Mouse (Mus musculus): ENCODE results near the gene Hist2h2bb. TPM values are rescaled to one million over a fixed set of nuclear protein-coding genes. Genes with fewer than 3 reads are reported as not detected.
A peak's percentile ranks its signal among the peaks of the same experiment; 100 is the strongest.
"Not testable (repeated sequence)": the region's sequence is repeated elsewhere in the genome, so short reads cannot be mapped to it uniquely, and the experiment has no call there.

Hist2h2bb gene
- polyA plus RNA-seq, 1 experiment from 2014 or later = 17.6 TPM

DNA sequence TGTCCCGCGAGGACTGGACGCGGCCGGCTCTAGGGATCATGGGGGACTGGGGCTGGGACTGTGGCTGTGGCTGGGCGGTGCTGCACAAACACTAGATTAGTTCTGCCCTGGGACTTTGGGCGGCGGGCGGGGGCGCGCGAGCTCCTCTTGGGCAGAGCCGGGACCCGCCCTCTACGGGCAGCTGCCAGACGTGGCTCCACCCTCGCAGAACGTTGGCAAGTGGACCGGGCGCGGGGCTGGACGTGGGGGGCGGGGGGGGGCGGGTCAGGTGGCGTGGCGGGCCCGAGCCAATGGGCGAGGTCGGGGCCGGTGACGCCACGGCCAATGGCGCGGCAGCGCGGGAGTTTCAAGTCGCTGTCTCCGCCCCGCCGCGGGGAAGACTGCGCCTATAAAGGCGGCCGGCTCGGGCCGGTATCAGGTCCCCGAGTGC lies 23.1 kb upstream of the Hist2h2bb start, which contains the start of gene Hist2h3c1:
TSS of gene Hist2h3c1 (plus strand) at position 259 of the 430 bp plus-strand sequence.
- peak within 1 kb of the TSS; percentile 67 for H3K9ac ChIP-seq (ENCODE audit: low read length)
- 0% methylated on average over 5 of the region's 47 CpGs for WGBS
- peak; percentile 88 for ATAC-seq

DNA sequence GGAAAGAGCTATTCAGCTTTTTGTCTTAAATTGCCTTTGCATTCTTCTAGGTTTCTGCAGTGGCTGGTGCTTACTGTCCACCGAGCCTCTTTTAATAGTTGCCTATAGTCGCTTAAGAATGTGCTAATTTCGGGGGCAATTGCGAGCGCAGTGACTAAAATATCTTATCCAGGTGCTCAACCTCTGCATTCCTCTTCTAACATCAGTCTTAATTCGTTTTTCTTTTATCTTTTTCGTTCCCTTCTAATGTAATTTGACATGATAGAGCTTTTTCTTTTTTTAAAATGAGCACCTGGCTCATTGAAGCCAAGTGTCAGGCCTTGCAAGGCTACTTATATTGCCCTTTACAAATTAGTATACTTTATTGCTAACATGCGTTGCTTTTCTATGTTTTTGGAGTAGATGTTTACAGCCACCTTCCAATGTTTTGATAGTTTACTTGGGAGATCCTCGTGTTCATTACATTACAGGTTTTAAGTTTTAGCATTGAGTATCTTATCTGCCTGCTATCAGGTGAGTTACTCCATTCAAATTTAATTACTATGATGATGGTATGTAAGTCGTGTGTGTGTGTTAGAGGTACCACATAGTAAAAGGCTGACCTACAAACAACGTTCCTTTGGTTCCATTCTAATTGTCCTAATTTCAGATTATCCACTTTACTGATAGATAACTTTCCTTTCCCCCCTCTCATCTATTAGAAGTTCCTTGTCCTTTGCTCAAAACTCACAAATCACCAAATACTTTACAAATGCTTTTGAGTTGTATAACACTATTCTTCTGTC lies 22.0 kb upstream of the Hist2h2bb start:
- peaks cover 14% of the 10 kb centered on the region; the same call in 1 of the 2 replicates for H3K4me1 ChIP-seq (ENCODE audit: control insufficient read depth, insufficient read depth, low read length)
- H3K9ac ChIP-seq (ENCODE audit: low read length) = peak overlapping the region; percentile 67
- H3K4me2 ChIP-seq (ENCODE audit: low read length) = peak overlapping the region; percentile 40
- H3K9me3 ChIP-seq (replicated peaks; ENCODE audit: control insufficient read depth, low read length) = no peaks in the 10 kb centered on the region
- H3K4me3 ChIP-seq (ENCODE audit: low read depth, low read length) = peak overlapping the region; percentile 34
- DNase-seq (ENCODE audit: low spot score) (no peak), ATAC-seq (no peak)
- WGBS = 2% methylated on average over 11 of the region's 11 CpGs
- no peaks in the 10 kb centered on the region for H3K27me3 ChIP-seq (replicated peaks; ENCODE audit: control insufficient read depth, insufficient read depth, low read length)
- 0 out of 2 replicates have a peak overlapping the region, but pooled peaks have one; percentile 44 for H3K27ac ChIP-seq (ENCODE audit: low read depth, low read length)
- H3K36me3 ChIP-seq (ENCODE audit: control insufficient read depth, insufficient read depth, low read length) = no peaks in the 10 kb centered on the region

More for the DNA sequence above, 23.1 kb upstream of the Hist2h2bb start, which contains the start of gene Hist2h3c1:
- H3K27me3 ChIP-seq (replicated peaks; ENCODE audit: control insufficient read depth, insufficient read depth, low read length); DNase-seq (ENCODE audit: low spot score); H3K9me3 ChIP-seq (replicated peaks; ENCODE audit: control insufficient read depth, low read length); H3K36me3 ChIP-seq (ENCODE audit: control insufficient read depth, insufficient read depth, low read length): not testable (repeated sequence)
- Histone ChIP-seq H3K27ac (ENCODE audit: low read depth, low read length) (peak within 1 kb of the TSS; percentile 58; the same call in 1 of the 2 replicates), H3K4me1 (ENCODE audit: control insufficient read depth, insufficient read depth, low read length) (peaks cover 14% of the 10 kb centered on the region; the same call in 1 of the 2 replicates), H3K4me2 (ENCODE audit: low read length) (peak within 1 kb of the TSS; percentile 40), H3K4me3 (ENCODE audit: low read depth, low read length) (peak within 1 kb of the TSS; percentile 34)

DNA sequence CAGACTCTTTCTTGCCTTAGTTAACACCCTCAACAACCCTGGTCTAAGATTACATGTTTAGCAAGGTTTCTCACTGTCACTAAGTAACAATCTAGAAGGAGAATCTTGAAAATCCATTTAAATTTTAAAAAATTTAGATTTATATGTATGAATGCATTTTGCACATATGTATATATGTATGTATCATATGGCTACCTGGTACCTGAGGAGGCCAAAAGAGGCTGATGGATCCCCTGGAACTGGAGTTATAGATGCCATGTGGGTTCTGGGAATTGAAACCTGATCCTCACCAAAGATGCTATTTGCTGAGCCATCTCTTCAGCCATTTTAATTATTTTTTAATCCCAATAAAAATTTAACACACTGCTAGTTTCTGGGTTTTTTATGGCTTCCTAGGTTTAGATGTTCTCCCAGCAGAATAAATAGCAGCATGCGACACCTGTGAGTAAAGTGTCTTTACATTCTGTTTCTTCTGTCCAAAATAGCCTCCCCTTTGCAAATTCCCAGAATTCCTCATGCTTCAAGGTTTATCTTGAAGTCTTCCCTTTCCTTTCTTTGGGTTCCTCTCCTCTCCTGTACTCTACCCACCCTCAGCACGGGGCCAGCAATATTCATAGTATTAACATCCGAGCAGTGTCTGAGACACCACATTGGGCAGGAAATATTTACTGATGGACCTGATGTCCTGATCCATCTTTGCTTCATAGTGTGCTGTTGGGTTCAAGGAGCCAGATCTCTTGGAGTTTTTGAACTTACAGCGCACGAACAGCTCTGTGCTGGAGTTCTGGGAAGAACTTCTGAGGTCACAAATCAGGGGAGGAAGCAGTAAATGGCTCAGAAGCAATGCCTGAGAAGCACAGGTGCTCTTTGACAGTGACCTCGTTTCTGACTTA lies 21.2 kb upstream of the Hist2h2bb start:
- Histone ChIP-seq H3K36me3 (ENCODE audit: control insufficient read depth, insufficient read depth, low read length) (no peaks in the 10 kb centered on the region), H3K9me3 (replicated peaks; ENCODE audit: control insufficient read depth, low read length) (no peaks in the 10 kb centered on the region), H3K9ac (ENCODE audit: low read length) (peak overlapping the region; percentile 67), H3K27me3 (replicated peaks; ENCODE audit: control insufficient read depth, insufficient read depth, low read length) (no peaks in the 10 kb centered on the region), H3K4me3 (ENCODE audit: low read depth, low read length) (peak overlapping the region; percentile 34), H3K27ac (ENCODE audit: low read depth, low read length) (no peak overlapping the region), H3K4me1 (ENCODE audit: control insufficient read depth, insufficient read depth, low read length) (peaks cover 14% of the 10 kb centered on the region; the same call in 1 of the 2 replicates), H3K4me2 (ENCODE audit: low read length) (peak overlapping the region; percentile 40)
- DNase-seq (ENCODE audit: low spot score) (no peak), ATAC-seq (no peak)
- 54% methylated on average over 6 of the region's 6 CpGs for WGBS

DNA sequence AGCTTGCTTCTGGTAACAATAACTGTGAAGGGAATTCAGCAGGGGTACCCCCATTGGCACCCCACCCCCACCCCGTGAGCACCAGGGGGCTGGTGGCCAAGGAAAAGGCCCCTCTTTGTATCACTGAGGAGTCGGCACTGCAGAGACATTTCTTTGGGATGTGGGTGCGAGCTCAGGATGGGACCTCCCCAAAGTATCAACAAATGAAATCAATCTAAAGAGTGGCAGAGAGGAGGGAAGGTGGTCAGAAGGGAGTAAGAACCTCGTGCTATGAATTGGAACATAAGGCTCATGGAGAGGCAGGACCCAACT lies 20.6 kb upstream of the Hist2h2bb start:
- Histone ChIP-seq H3K9ac (ENCODE audit: low read length) (no peak overlapping the region), H3K9me3 (replicated peaks; ENCODE audit: control insufficient read depth, low read length) (no peaks in the 10 kb centered on the region), H3K27ac (ENCODE audit: low read depth, low read length) (no peak overlapping the region), H3K4me2 (ENCODE audit: low read length) (peak overlapping the region; percentile 40; the same call in 1 of the 2 replicates), H3K4me3 (ENCODE audit: low read depth, low read length) (no peak overlapping the region), H3K27me3 (replicated peaks; ENCODE audit: control insufficient read depth, insufficient read depth, low read length) (no peaks in the 10 kb centered on the region), H3K4me1 (ENCODE audit: control insufficient read depth, insufficient read depth, low read length) (peaks cover 11% of the 10 kb centered on the region; the same call in 1 of the 2 replicates), H3K36me3 (ENCODE audit: control insufficient read depth, insufficient read depth, low read length) (no peaks in the 10 kb centered on the region)
- no peak for ATAC-seq
- WGBS = 52% methylated on average over 4 of the region's 4 CpGs
- DNase-seq (ENCODE audit: low spot score) = no peak

DNA sequence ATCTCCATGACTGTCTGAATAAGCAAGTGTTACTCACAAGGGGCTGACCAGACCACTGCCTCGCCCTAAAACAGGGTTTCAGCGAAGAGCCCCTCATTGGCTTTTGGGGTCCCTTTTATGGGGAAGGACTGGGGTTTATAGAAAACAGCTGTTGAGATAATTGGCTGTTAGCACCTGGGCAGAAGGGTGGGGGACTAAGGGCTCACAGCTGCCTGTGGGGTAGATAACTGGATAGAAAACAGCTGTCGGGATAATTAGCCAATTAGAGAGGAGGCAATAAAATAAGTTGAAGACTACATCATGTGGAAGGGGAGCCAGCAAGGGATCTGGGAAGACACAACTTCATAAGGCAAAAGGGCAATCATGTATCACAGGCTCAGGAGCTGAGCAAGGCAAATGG lies 18.7 kb upstream of the Hist2h2bb start:
- ATAC-seq (no peak), DNase-seq (ENCODE audit: low spot score) (no peak)
- no peak overlapping the region for H3K27ac ChIP-seq (ENCODE audit: low read depth, low read length)
- H3K9me3 ChIP-seq (replicated peaks; ENCODE audit: control insufficient read depth, low read length) = no peaks in the 10 kb centered on the region
- H3K27me3 ChIP-seq (replicated peaks; ENCODE audit: control insufficient read depth, insufficient read depth, low read length) = no peaks in the 10 kb centered on the region
- no peaks in the 10 kb centered on the region for H3K36me3 ChIP-seq (ENCODE audit: control insufficient read depth, insufficient read depth, low read length)
- no peak overlapping the region for H3K9ac ChIP-seq (ENCODE audit: low read length)
- H3K4me2 ChIP-seq (ENCODE audit: low read length) = no peak overlapping the region
- WGBS = 69% methylated on average over 3 of the region's 3 CpGs
- H3K4me1 ChIP-seq (ENCODE audit: control insufficient read depth, insufficient read depth, low read length) = peaks cover 4% of the 10 kb centered on the region; the same call in 1 of the 2 replicates
- no peak overlapping the region for H3K4me3 ChIP-seq (ENCODE audit: low read depth, low read length)

DNA sequence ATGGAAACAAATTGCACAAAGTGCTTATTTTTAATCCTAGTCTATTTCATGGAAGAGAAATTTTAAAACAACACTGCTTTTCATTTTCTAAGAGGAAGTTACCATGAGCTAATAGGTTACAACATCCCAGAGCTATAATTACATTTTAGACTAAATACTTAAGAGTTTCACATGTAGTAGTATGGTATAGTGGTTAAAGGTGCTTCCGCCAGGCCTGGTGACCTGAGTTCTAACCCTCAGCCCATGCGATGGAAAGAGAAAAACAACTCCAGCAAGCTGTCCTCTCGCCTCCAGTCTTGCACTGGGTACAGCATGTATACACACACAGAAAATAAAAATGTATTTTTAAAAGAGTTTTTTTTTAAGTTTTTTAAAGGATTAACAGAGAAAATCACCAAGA lies 17.8 kb upstream of the Hist2h2bb start:
- no peaks in the 10 kb centered on the region for H3K36me3 ChIP-seq (ENCODE audit: control insufficient read depth, insufficient read depth, low read length)
- no peak for DNase-seq (ENCODE audit: low spot score)
- 91% methylated on average over 3 of the region's 3 CpGs for WGBS

DNA sequence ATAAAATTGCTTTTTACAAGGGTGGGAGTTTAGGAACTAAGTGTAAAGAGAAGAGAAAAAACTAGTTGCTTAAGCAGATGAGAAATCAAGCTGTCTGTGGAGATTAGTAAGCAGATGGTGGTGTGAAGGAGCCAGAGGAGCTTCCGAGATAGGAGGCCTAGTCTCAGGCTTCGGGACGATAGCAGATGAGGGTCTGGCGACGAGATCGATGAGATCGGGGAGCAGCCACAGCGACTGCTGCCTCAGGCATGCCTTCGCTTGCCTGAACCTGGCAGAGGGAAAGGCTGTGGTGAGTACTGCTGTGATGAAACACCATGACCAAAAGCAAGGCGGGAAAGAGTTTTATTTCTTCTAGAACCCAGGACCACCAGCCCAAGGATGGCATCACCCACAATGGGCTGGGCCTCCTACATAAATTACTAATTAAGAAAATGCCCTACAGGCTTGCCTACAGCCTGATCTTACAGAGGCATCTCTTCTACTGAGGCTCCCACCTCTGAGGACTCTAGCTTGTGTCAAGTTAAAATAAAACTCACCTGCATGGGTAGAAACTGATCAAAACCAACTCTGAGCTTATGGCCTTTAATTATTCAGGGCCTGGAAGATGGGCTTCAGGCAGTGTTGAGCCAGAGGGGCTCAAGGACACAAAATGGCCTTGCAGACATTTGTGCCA lies 14.7 kb upstream of the Hist2h2bb start:
- no peak overlapping the region for H3K9ac ChIP-seq (ENCODE audit: low read length)
- H3K27ac ChIP-seq (ENCODE audit: low read depth, low read length) = no peak overlapping the region
- H3K36me3 ChIP-seq (ENCODE audit: control insufficient read depth, insufficient read depth, low read length) = no peaks in the 10 kb centered on the region
- no peak overlapping the region for H3K4me3 ChIP-seq (ENCODE audit: low read depth, low read length)
- WGBS = 56% methylated on average over 10 of the region's 10 CpGs
- no peak overlapping the region for H3K4me2 ChIP-seq (ENCODE audit: low read length)
- no peaks in the 10 kb centered on the region for H3K27me3 ChIP-seq (replicated peaks; ENCODE audit: control insufficient read depth, insufficient read depth, low read length)
- DNase-seq (ENCODE audit: low spot score) = peak; percentile 62
- ATAC-seq = peak; percentile 58; the same call in 1 of the 2 replicates
- H3K9me3 ChIP-seq (replicated peaks; ENCODE audit: control insufficient read depth, low read length) = no peaks in the 10 kb centered on the region
- H3K4me1 ChIP-seq (ENCODE audit: control insufficient read depth, insufficient read depth, low read length) = no peaks in the 10 kb centered on the region

More for the DNA sequence above, 17.8 kb upstream of the Hist2h2bb start:
- Histone ChIP-seq H3K27me3 (replicated peaks; ENCODE audit: control insufficient read depth, insufficient read depth, low read length) (no peaks in the 10 kb centered on the region), H3K27ac (ENCODE audit: low read depth, low read length) (no peak overlapping the region), H3K9me3 (replicated peaks; ENCODE audit: control insufficient read depth, low read length) (no peaks in the 10 kb centered on the region), H3K9ac (ENCODE audit: low read length) (no peak overlapping the region), H3K4me2 (ENCODE audit: low read length) (no peak overlapping the region), H3K4me3 (ENCODE audit: low read depth, low read length) (no peak overlapping the region), H3K4me1 (ENCODE audit: control insufficient read depth, insufficient read depth, low read length) (peaks cover 4% of the 10 kb centered on the region; the same call in 1 of the 2 replicates)
- no peak for ATAC-seq

DNA sequence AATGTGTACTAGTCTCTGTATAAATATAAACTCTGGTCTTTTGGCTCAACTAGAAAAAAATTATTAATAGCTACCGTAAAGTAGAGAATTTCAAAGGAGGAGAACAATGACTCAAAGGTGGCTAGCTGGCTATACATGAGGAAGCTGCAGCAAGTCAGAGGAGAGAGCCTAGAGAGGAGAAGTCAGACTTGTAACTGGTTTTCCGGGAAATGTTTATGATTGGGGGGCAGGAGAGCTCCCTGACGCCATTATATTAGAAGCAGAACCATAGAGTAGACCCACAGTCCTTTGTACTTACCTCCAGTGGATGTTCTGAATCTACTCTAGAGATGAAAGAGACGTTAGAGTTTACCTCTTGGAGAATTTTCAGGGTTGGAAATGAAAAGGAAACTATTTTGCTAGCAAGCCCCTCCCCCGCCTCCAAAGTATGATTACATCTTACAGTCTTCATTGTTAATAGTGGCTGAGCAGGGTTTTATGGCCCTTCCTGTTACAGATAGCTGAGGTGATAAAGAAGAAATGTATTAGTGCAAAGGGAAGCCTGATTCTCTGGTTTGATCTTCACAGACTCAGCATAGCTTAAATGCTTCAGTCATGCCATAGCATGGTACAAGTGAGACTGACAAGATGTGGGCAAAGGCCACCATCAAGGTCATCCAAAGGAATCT lies 13.5 kb upstream of the Hist2h2bb start:
- no peak overlapping the region for H3K27ac ChIP-seq (ENCODE audit: low read depth, low read length)
- DNase-seq (ENCODE audit: low spot score) (no peak), ATAC-seq (no peak)
- no peaks in the 10 kb centered on the region for H3K4me1 ChIP-seq (ENCODE audit: control insufficient read depth, insufficient read depth, low read length)
- no peak overlapping the region for H3K4me3 ChIP-seq (ENCODE audit: low read depth, low read length)
- H3K27me3 ChIP-seq (replicated peaks; ENCODE audit: control insufficient read depth, insufficient read depth, low read length) = no peaks in the 10 kb centered on the region
- H3K4me2 ChIP-seq (ENCODE audit: low read length) = no peak overlapping the region
- H3K9me3 ChIP-seq (replicated peaks; ENCODE audit: control insufficient read depth, low read length) = no peaks in the 10 kb centered on the region
- H3K9ac ChIP-seq (ENCODE audit: low read length) = no peak overlapping the region
- no peaks in the 10 kb centered on the region for H3K36me3 ChIP-seq (ENCODE audit: control insufficient read depth, insufficient read depth, low read length)
- 86% methylated on average over 5 of the region's 5 CpGs for WGBS

Data from forebrain, embryonic 14.5 days (tissue).